Mouse (Mus musculus): Measurements from ENCODE around the gene Egfr. TPM values are rescaled to one million over a fixed set of nuclear protein-coding genes. Genes with fewer than 3 reads are reported as not detected.

The Egfr gene
- polyA plus RNA-seq, 1 experiment from 2014 or later: 9.0 TPM

DNA sequence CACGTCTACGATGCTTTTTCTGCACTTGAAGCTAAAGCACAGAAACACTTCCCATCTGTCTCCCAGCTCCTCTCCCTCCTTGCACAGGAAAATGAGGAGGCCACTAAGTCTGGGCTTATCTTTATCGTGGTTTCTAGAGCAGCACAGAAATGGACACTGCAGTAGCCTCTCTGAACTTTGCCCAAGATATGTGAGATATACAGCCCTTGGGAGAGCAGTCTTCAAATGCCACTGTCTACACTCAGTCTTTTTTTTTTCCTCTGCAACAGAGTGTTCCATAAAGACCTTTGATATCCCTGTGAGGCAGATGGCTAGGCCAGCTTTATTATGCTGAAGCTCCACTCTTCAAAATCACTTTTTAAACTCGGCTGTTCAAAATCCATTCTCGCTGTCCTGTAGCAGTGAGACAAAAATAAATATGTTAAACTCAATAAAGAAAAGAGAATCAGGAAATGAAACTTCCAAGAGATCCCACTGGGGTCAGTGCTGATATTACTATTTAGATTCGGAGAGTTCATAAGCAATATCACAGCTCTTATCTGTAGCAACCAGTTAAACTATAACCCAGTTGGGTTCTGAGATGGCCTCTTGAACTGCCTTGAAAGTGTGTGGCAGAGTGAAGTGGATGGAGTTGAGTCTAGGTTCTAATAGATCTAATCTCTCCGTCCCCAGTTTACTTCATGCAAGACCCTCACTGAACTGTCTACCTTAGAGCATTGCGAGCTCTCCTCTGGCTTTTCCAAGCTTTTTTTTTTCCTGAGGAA lies 148.8 kb downstream of the Egfr start:
- no peak for ATAC-seq (ENCODE audit: insufficient number of reproducible peaks, insufficient read depth, low FRiP score, low TSS enrichment, low read depth)
- H3K36me3 ChIP-seq: 0 out of 2 replicates have a peak, but pooled peaks cover 5% of the 10 kb centered on the region
- no peaks in the 10 kb centered on the region for H3K9me3 ChIP-seq
- H3K27me3 ChIP-seq: no peaks in the 10 kb centered on the region
- 85% methylated on average over 8 of the region's 8 CpGs for WGBS
- no peak overlapping the region for H3K27ac ChIP-seq
- no peak overlapping the region for H3K9ac ChIP-seq (replicated peaks)
- no peak overlapping the region for H3K4me2 ChIP-seq
- peaks cover 15% of the 10 kb centered on the region for H3K4me1 ChIP-seq (replicated peaks)
- H3K4me3 ChIP-seq (replicated peaks): no peak overlapping the region

DNA sequence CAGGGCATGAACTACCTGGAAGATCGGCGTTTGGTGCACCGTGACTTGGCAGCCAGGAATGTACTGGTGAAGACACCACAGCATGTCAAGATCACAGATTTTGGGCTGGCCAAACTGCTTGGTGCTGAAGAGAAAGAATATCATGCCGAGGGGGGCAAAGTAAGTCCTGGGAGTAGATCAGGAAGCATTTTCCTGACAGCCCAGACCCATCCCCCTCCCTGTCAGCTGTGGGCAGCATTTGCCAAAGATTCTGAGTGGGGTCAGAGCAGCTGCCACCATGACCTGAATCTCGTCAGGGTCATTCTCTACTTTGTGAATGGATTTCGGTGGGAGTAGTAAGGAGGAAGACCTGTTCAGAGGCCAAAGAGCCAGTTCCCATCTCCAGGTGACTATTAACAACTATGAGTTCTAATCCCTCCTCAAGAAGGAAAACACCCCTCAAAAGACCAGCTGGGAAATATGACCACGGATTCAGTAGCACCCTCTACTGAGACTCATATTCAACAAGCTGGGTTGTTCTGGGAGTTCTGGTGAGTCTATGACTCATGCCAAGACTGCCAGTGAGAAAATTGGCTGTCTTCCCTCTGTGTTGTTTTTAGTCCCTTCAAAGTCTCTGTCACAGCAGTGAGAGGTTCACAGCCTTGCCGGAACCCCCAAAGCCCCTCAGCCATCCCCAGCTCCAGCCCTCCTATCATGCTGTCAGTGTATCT lies 152.5 kb downstream of the Egfr start:
- Histone ChIP-seq H3K4me1 (replicated peaks) (peaks cover 15% of the 10 kb centered on the region), H3K27me3 (no peaks in the 10 kb centered on the region), H3K4me3 (replicated peaks) (no peak overlapping the region), H3K36me3 (no peaks in the 10 kb centered on the region), H3K27ac (no peak overlapping the region), H3K4me2 (no peak overlapping the region), H3K9me3 (no peaks in the 10 kb centered on the region), H3K9ac (replicated peaks) (no peak overlapping the region)
- no peak for ATAC-seq (ENCODE audit: insufficient number of reproducible peaks, insufficient read depth, low FRiP score, low TSS enrichment, low read depth)
- 73% methylated on average over 8 of the region's 8 CpGs for WGBS

DNA sequence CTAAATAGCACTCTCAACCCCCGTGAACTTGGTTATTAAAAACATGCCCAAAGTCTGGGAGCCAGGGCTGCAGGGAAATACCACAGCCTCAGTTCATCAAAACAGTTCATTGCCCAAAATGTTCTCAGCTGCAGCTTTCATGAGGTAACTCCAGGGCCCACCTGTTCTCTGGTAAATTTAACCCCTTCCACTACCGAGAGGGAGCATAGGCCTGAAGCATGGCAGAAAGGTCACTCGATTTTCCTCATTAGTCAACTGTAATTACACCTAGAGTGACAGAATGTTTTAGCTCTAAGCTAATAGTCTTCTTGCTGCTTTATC lies 153.0 kb downstream of the Egfr start:
- Histone ChIP-seq H3K4me3 (replicated peaks) (no peak overlapping the region), H3K27me3 (no peaks in the 10 kb centered on the region), H3K9ac (replicated peaks) (no peak overlapping the region), H3K4me1 (replicated peaks) (peaks cover 15% of the 10 kb centered on the region), H3K9me3 (no peaks in the 10 kb centered on the region), H3K27ac (no peak overlapping the region), H3K4me2 (no peak overlapping the region), H3K36me3 (no peaks in the 10 kb centered on the region)
- ATAC-seq (ENCODE audit: insufficient number of reproducible peaks, insufficient read depth, low FRiP score, low TSS enrichment, low read depth): no peak
- 39% methylated on average over 3 of the region's 3 CpGs for WGBS

DNA sequence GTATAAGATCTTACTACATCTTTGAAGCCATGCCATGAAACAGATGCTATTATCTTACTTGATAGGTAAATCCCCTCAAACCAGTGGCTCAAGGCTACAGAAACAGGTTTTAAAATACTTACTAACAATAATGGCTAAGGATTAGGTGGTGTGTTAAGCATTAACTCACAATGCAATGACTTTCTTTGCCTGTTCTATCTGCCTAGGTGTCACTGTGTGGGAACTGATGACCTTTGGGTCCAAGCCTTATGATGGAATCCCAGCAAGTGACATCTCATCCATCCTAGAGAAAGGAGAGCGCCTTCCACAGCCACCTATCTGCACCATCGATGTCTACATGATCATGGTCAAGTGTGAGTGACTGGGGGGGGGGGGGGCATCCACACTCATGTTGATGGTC lies 154.5 kb downstream of the Egfr start:
- Histone ChIP-seq H3K9ac (replicated peaks) (no peak overlapping the region), H3K4me1 (replicated peaks) (peaks cover 11% of the 10 kb centered on the region), H3K36me3 (peaks cover 3% of the 10 kb centered on the region; the same call in 1 of the 2 replicates), H3K4me3 (replicated peaks) (no peak overlapping the region), H3K9me3 (no peaks in the 10 kb centered on the region), H3K27ac (no peak overlapping the region), H3K4me2 (no peak overlapping the region), H3K27me3 (no peaks in the 10 kb centered on the region)
- WGBS: 92% methylated on average over 2 of the region's 2 CpGs
- ATAC-seq (ENCODE audit: insufficient number of reproducible peaks, insufficient read depth, low FRiP score, low TSS enrichment, low read depth): no peak

DNA sequence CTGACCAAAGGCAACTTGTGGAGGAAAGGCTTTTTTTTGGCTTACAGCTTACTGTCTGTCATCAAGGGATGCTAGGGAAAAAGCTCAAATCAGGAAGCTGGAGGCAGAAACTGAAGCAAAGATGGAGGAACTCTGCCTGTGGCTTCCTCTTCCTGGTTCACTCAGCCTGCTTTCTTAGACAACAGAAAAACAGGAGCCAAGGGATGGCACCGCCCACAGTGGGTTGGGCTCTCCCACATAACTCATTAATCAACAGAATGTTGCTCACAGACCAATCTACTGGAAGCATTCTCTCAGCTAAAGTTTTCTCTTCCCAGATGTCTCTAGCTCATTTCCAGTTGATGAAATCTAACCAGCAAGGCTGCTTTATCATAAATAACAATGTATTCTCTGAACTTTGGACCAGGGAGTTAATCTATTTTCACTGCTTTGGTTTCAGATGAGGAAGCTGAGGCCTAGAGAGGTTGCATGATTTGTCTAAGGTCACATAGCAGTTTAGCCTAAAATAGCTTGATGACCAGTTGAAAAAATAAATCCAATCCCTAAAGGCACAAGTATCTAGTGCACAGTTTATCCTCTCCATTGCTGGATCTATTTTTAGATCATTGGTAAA lies 155.6 kb downstream of the Egfr start:
- Histone ChIP-seq H3K4me1 (replicated peaks) (peaks cover 11% of the 10 kb centered on the region), H3K9ac (replicated peaks) (no peak overlapping the region), H3K9me3 (no peaks in the 10 kb centered on the region), H3K4me2 (no peak overlapping the region), H3K27ac (no peak overlapping the region), H3K27me3 (no peaks in the 10 kb centered on the region), H3K36me3 (peaks cover 6% of the 10 kb centered on the region; the same call in 1 of the 2 replicates), H3K4me3 (replicated peaks) (no peak overlapping the region)
- 79% methylated on average over 1 of the region's 1 CpGs for WGBS
- no peak for ATAC-seq (ENCODE audit: insufficient number of reproducible peaks, insufficient read depth, low FRiP score, low TSS enrichment, low read depth)

DNA sequence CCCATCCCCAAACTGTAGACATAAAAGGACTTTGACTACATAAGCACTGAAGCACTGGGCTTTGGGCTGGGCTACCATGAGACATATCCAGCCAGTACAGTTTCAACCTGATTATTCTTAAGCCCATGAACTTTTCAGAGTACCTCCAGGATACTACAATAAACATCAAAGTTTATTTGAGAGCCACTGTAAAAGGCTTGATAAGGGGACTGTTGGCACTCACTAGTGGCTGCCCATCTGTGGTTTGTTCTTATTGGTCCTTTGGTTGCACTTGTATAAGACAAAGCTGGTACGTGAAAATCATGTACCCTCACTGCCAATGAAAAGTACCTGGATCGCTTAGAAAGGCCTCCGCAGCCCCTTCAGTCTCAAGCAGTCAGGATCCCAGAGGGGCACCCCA lies 162.8 kb downstream of the Egfr start:
- Histone ChIP-seq H3K9me3 (no peaks in the 10 kb centered on the region), H3K27ac (no peak overlapping the region), H3K36me3 (peaks cover 6% of the 10 kb centered on the region; the same call in 1 of the 2 replicates), H3K4me1 (replicated peaks) (no peaks in the 10 kb centered on the region), H3K9ac (replicated peaks) (no peak overlapping the region), H3K27me3 (no peaks in the 10 kb centered on the region), H3K4me3 (replicated peaks) (no peak overlapping the region), H3K4me2 (no peak overlapping the region)
- ATAC-seq (ENCODE audit: insufficient number of reproducible peaks, insufficient read depth, low FRiP score, low TSS enrichment, low read depth): no peak
- 64% methylated on average over 3 of the region's 3 CpGs for whole genome bisulfite sequencing

DNA sequence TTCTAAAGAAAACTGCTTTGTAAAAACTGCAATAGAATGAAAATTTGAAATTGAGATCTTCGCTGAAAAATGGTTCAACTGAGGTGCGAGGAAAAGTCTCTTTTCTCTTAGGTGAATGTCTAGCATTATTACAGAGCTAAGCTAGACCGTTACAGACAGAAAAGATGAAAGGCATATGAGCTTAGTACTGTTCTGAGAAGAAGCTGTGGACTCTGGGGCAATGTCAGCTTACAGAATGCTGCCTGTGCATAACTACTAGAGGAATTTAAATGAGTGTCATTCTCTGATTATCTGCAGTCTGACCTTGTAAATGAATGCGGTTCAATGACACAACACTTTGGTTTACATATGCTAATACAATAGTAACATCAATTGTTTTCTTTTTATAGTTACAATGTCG lies 163.8 kb downstream of the Egfr start:
- H3K27me3 ChIP-seq: no peaks in the 10 kb centered on the region
- no peak overlapping the region for H3K9ac ChIP-seq (replicated peaks)
- no peaks in the 10 kb centered on the region for H3K4me1 ChIP-seq (replicated peaks)
- H3K27ac ChIP-seq: no peak overlapping the region
- WGBS: 79% methylated on average over 5 of the region's 5 CpGs
- ATAC-seq (ENCODE audit: insufficient number of reproducible peaks, insufficient read depth, low FRiP score, low TSS enrichment, low read depth): no peak
- H3K36me3 ChIP-seq: peaks cover 6% of the 10 kb centered on the region; the same call in 1 of the 2 replicates
- no peak overlapping the region for H3K4me3 ChIP-seq (replicated peaks)
- H3K4me2 ChIP-seq: no peak overlapping the region
- H3K9me3 ChIP-seq: no peaks in the 10 kb centered on the region

DNA sequence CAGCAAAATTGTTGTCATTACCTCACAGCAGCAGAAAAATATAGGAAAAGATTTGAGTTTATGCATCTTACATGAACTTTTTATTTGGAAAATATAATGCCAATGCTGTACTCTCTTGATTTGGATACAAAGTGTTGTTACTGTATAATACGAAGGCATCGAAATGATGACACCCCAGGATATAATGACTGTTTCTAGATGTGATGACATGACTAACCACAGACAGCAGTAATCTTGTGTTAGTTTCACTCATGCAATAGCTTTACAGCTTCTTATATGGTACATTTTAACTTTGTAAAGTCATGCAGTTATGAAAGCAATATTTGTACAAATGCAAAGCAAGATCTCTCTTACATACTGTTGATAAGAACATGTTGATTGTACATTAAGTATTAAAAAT lies 165.5 kb downstream of the Egfr start:
- ATAC-seq (ENCODE audit: insufficient number of reproducible peaks, insufficient read depth, low FRiP score, low TSS enrichment, low read depth): no peak
- H3K9me3 ChIP-seq: no peaks in the 10 kb centered on the region
- no peak overlapping the region for H3K4me2 ChIP-seq
- 90% methylated on average over 2 of the region's 2 CpGs for WGBS
- no peak overlapping the region for H3K4me3 ChIP-seq (replicated peaks)
- no peak overlapping the region for H3K9ac ChIP-seq (replicated peaks)
- no peaks in the 10 kb centered on the region for H3K4me1 ChIP-seq (replicated peaks)
- H3K36me3 ChIP-seq: no peaks in the 10 kb centered on the region
- no peaks in the 10 kb centered on the region for H3K27me3 ChIP-seq
- no peak overlapping the region for H3K27ac ChIP-seq

DNA sequence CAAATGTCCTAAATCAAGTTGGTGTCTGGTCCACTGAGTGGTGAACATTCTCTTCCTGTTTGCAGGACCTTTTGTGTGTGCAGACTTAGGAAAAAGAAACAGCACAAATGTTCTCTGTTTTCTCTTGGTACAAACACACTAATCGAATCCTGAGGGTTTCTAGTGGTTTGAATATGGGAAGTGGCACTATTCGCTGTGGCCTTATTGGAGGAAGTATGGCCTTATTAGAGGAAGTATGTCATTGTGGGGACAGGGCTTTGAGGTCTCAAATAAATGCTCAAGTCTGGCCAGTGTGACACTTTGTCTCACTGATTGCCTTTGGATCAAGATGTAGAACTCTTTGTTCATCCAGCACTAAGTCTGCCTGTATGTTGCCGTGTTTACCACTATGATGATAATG lies 180.2 kb downstream of the Egfr start:
- H3K9me3 ChIP-seq: no peaks in the 10 kb centered on the region
- no peak overlapping the region for H3K9ac ChIP-seq (replicated peaks)
- no peak overlapping the region for H3K27ac ChIP-seq
- ATAC-seq (ENCODE audit: insufficient number of reproducible peaks, insufficient read depth, low FRiP score, low TSS enrichment, low read depth): no peak
- H3K4me2 ChIP-seq: no peak overlapping the region
- no peak overlapping the region for H3K4me3 ChIP-seq (replicated peaks)
- WGBS: 86% methylated on average over 3 of the region's 3 CpGs
- H3K27me3 ChIP-seq: no peaks in the 10 kb centered on the region
- H3K4me1 ChIP-seq (replicated peaks): peaks cover 6% of the 10 kb centered on the region; the same call in 1 of the 2 replicates
- no peaks in the 10 kb centered on the region for H3K36me3 ChIP-seq

DNA sequence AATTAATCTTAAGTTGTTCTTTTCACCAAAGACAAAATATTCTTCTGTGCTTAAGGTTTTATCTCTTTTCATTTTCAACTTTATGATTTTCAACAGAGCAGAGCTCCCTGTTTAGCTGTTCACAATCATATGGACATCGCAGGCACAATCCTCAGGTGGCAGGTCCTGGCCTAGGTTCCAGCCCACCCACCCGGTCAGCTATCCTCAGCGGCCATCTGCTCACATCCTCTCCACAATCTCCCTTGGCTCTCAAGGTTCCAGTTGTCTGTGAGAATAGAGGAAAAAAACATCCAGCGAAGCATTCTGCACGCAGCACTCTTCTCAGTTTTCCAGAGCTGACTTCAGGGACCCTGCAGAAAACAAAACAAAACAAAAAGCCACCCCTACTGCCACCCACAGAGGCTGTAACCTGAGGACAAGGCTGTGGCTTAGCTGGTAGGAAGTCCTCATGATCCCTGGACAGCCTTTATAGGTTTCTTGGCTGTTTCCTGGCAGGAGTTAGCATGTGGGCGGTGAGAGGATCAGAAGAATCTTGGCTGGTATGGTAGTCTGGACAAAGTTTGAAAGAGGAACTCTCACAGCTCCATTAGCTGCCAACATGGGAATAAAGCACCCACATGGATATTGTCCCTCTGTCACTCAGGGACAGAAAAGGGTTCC lies 183.7 kb downstream of the Egfr start:
- H3K9ac ChIP-seq (replicated peaks): no peak overlapping the region
- H3K27ac ChIP-seq: no peak overlapping the region
- ATAC-seq (ENCODE audit: insufficient number of reproducible peaks, insufficient read depth, low FRiP score, low TSS enrichment, low read depth): no peak
- H3K4me2 ChIP-seq: no peak overlapping the region
- H3K4me3 ChIP-seq (replicated peaks): no peak overlapping the region
- H3K36me3 ChIP-seq: no peaks in the 10 kb centered on the region
- no peaks in the 10 kb centered on the region for H3K27me3 ChIP-seq
- 67% methylated on average over 6 of the region's 6 CpGs for WGBS
- H3K4me1 ChIP-seq (replicated peaks): peaks cover 6% of the 10 kb centered on the region; the same call in 1 of the 2 replicates
- no peaks in the 10 kb centered on the region for H3K9me3 ChIP-seq

DNA sequence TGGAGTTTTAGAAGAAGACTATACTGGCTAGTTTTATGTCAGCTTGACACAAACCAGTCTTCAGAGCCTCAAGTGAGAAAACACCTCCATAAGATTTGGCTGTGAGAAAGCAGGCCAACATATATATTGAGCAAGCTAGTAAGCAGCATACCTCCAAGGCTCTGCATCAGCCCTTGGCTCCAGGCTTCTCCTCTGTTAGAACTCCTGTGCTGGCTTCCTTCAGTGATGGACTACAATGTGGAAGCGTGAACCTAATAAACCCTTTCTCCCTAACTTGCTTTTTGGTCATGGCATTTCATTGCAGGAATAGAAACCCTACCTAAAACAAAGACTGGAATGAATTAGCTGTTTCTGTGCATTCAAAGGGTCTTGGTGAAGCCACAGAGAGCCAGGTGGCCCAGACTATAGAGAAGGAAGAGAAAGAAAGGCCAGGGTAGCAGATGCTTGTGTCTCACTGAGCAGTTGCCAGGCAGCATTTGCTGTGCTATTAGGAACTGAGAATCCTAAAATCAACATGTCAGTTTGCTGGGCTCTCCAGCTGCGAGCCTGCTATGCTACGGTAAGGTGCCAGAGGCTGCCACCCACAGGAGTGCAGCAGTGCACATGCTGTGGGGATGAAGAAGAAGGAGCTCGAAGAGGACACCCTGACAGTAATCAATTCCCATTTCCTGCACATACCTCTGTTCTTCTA lies 189.2 kb downstream of the Egfr start:
- Histone ChIP-seq H3K4me2 (no peak overlapping the region), H3K27me3 (no peaks in the 10 kb centered on the region), H3K4me3 (replicated peaks) (no peak overlapping the region), H3K27ac (no peak overlapping the region), H3K4me1 (replicated peaks) (no peaks in the 10 kb centered on the region), H3K9me3 (no peaks in the 10 kb centered on the region), H3K9ac (replicated peaks) (no peak overlapping the region), H3K36me3 (no peaks in the 10 kb centered on the region)
- ATAC-seq (ENCODE audit: insufficient number of reproducible peaks, insufficient read depth, low FRiP score, low TSS enrichment, low read depth): no peak
- 78% methylated on average over 4 of the region's 4 CpGs for WGBS

Data from limb, embryonic 12.5 days (tissue).